Mouse (Mus musculus): Measurements from ENCODE around the gene Actg2.

GRCm38 (mm10) chr6:83490622-83491021 is 45.4 kb downstream of the Actg2 start:
- TF ChIP-seq CTCF (IDR thresholded peaks at IDR 0.05; ENCODE audit: borderline replicate concordance, insufficient read depth, low read length) (no peak), POLR2A (IDR thresholded peaks at IDR 0.05; ENCODE audit: low read depth, low read length) (no peak)
